Mouse (Mus musculus): ENCODE data around the gene Snrnp40. TPM values are rescaled to one million over a fixed set of nuclear protein-coding genes. Genes with fewer than 3 reads are reported as not detected.

The Snrnp40 gene
- polyA plus RNA-seq, 1 experiment: 88.4 TPM

GRCm38 (mm10) chr4:130327366-130327765 lies 32.6 kb upstream of the Snrnp40 start:
- no peak overlapping the region for H3K4me3 ChIP-seq (ENCODE audit: low read depth, low read length)
- TF ChIP-seq EP300 (IDR thresholded peaks at IDR 0.05; ENCODE audit: insufficient read depth, low read depth, low read length): no peak
- TF ChIP-seq CTCF (IDR thresholded peaks at IDR 0.05; ENCODE audit: low read depth, low read length): no peak
- no peak for TF ChIP-seq POLR2A (IDR thresholded peaks at IDR 0.05; ENCODE audit: insufficient read depth, low read length)
- H3K9me3 ChIP-seq (replicated peaks; ENCODE audit: control insufficient read depth, insufficient read depth, low read length, poor library complexity, severe bottlenecking): no peaks in the 10 kb centered on the region
- no peaks in the 10 kb centered on the region for H3K27me3 ChIP-seq (ENCODE audit: control insufficient read depth, insufficient read depth, low read length, poor library complexity, severe bottlenecking)
- H3K9ac ChIP-seq (ENCODE audit: low read depth, poor library complexity, severe bottlenecking): no peak overlapping the region
- H3K4me1 ChIP-seq (ENCODE audit: control insufficient read depth, insufficient read depth, low read length): peaks cover 2% of the 10 kb centered on the region
- peaks cover 9% of the 10 kb centered on the region; the same call in 1 of the 2 replicates for H3K36me3 ChIP-seq (ENCODE audit: control insufficient read depth, insufficient read depth, low read length, poor library complexity, severe bottlenecking)
- H3K27ac ChIP-seq (ENCODE audit: insufficient read depth, low read length): no peak overlapping the region

GRCm38 (mm10) chr4:130335867-130336266 lies 24.1 kb upstream of the Snrnp40 start:
- peaks cover 3% of the 10 kb centered on the region; the same call in 1 of the 2 replicates for H3K36me3 ChIP-seq (ENCODE audit: control insufficient read depth, insufficient read depth, low read length, poor library complexity, severe bottlenecking)
- H3K4me1 ChIP-seq (ENCODE audit: control insufficient read depth, insufficient read depth, low read length): no peaks in the 10 kb centered on the region
- no peak for TF ChIP-seq EP300 (IDR thresholded peaks at IDR 0.05; ENCODE audit: insufficient read depth, low read depth, low read length)
- no peak for TF ChIP-seq POLR2A (IDR thresholded peaks at IDR 0.05; ENCODE audit: insufficient read depth, low read length)
- no peak for TF ChIP-seq CTCF (IDR thresholded peaks at IDR 0.05; ENCODE audit: low read depth, low read length)
- no peak overlapping the region for H3K27ac ChIP-seq (ENCODE audit: insufficient read depth, low read length)
- no peak overlapping the region for H3K9ac ChIP-seq (ENCODE audit: low read depth, poor library complexity, severe bottlenecking)
- no peaks in the 10 kb centered on the region for H3K9me3 ChIP-seq (replicated peaks; ENCODE audit: control insufficient read depth, insufficient read depth, low read length, poor library complexity, severe bottlenecking)
- no peak overlapping the region for H3K4me3 ChIP-seq (ENCODE audit: low read depth, low read length)
- no peaks in the 10 kb centered on the region for H3K27me3 ChIP-seq (ENCODE audit: control insufficient read depth, insufficient read depth, low read length, poor library complexity, severe bottlenecking)

GRCm38 (mm10) chr4:130341691-130342090 lies 18.2 kb upstream of the Snrnp40 start:
- Histone ChIP-seq H3K36me3 (ENCODE audit: control insufficient read depth, insufficient read depth, low read length, poor library complexity, severe bottlenecking) (no peaks in the 10 kb centered on the region; the same call in 1 of the 2 replicates), H3K9me3 (replicated peaks; ENCODE audit: control insufficient read depth, insufficient read depth, low read length, poor library complexity, severe bottlenecking) (no peaks in the 10 kb centered on the region), H3K4me3 (ENCODE audit: low read depth, low read length) (no peak overlapping the region), H3K4me1 (ENCODE audit: control insufficient read depth, insufficient read depth, low read length) (no peaks in the 10 kb centered on the region), H3K27me3 (ENCODE audit: control insufficient read depth, insufficient read depth, low read length, poor library complexity, severe bottlenecking) (no peaks in the 10 kb centered on the region), H3K27ac (ENCODE audit: insufficient read depth, low read length) (no peak overlapping the region), H3K9ac (ENCODE audit: low read depth, poor library complexity, severe bottlenecking) (no peak overlapping the region)
- TF ChIP-seq POLR2A (IDR thresholded peaks at IDR 0.05; ENCODE audit: insufficient read depth, low read length) (no peak), EP300 (IDR thresholded peaks at IDR 0.05; ENCODE audit: insufficient read depth, low read depth, low read length) (no peak), CTCF (IDR thresholded peaks at IDR 0.05; ENCODE audit: low read depth, low read length) (no peak)

- Histone ChIP-seq H3K27me3 (ENCODE audit: control insufficient read depth, insufficient read depth, low read length, poor library complexity, severe bottlenecking) (no peaks in the 10 kb centered on the region), H3K9me3 (replicated peaks; ENCODE audit: control insufficient read depth, insufficient read depth, low read length, poor library complexity, severe bottlenecking) (no peaks in the 10 kb centered on the region), H3K4me3 (ENCODE audit: low read depth, low read length) (no peak overlapping the region), H3K9ac (ENCODE audit: low read depth, poor library complexity, severe bottlenecking) (no peak overlapping the region), H3K27ac (ENCODE audit: insufficient read depth, low read length) (no peak overlapping the region), H3K4me1 (ENCODE audit: control insufficient read depth, insufficient read depth, low read length) (no peaks in the 10 kb centered on the region), H3K36me3 (ENCODE audit: control insufficient read depth, insufficient read depth, low read length, poor library complexity, severe bottlenecking) (peaks cover 2% of the 10 kb centered on the region)
- TF ChIP-seq CTCF (IDR thresholded peaks at IDR 0.05; ENCODE audit: low read depth, low read length) (peak; percentile 70), EP300 (IDR thresholded peaks at IDR 0.05; ENCODE audit: insufficient read depth, low read depth, low read length) (no peak), POLR2A (IDR thresholded peaks at IDR 0.05; ENCODE audit: insufficient read depth, low read length) (no peak)
Measured at GRCm38 (mm10) chr4:130349666-130350065, 10.3 kb upstream of the Snrnp40 start.

- Histone ChIP-seq H3K27ac (ENCODE audit: insufficient read depth, low read length) (no peak overlapping the region), H3K9me3 (replicated peaks; ENCODE audit: control insufficient read depth, insufficient read depth, low read length, poor library complexity, severe bottlenecking) (no peaks in the 10 kb centered on the region), H3K4me1 (ENCODE audit: control insufficient read depth, insufficient read depth, low read length) (no peaks in the 10 kb centered on the region), H3K9ac (ENCODE audit: low read depth, poor library complexity, severe bottlenecking) (no peak overlapping the region), H3K36me3 (ENCODE audit: control insufficient read depth, insufficient read depth, low read length, poor library complexity, severe bottlenecking) (peaks cover 2% of the 10 kb centered on the region), H3K4me3 (ENCODE audit: low read depth, low read length) (no peak overlapping the region), H3K27me3 (ENCODE audit: control insufficient read depth, insufficient read depth, low read length, poor library complexity, severe bottlenecking) (no peaks in the 10 kb centered on the region)
- TF ChIP-seq EP300 (IDR thresholded peaks at IDR 0.05; ENCODE audit: insufficient read depth, low read depth, low read length) (no peak), CTCF (IDR thresholded peaks at IDR 0.05; ENCODE audit: low read depth, low read length) (peak; percentile 11)
Measured at GRCm38 (mm10) chr4:130350690-130351422, 9.1 kb upstream of the Snrnp40 start.

- Histone ChIP-seq H3K9ac (ENCODE audit: low read depth, poor library complexity, severe bottlenecking) (no peak overlapping the region), H3K27ac (ENCODE audit: insufficient read depth, low read length) (no peak overlapping the region), H3K27me3 (ENCODE audit: control insufficient read depth, insufficient read depth, low read length, poor library complexity, severe bottlenecking) (no peaks in the 10 kb centered on the region), H3K36me3 (ENCODE audit: control insufficient read depth, insufficient read depth, low read length, poor library complexity, severe bottlenecking) (peaks cover 2% of the 10 kb centered on the region), H3K4me3 (ENCODE audit: low read depth, low read length) (no peak overlapping the region), H3K4me1 (ENCODE audit: control insufficient read depth, insufficient read depth, low read length) (no peaks in the 10 kb centered on the region), H3K9me3 (replicated peaks; ENCODE audit: control insufficient read depth, insufficient read depth, low read length, poor library complexity, severe bottlenecking) (no peaks in the 10 kb centered on the region)
- TF ChIP-seq POLR2A (IDR thresholded peaks at IDR 0.05; ENCODE audit: insufficient read depth, low read length) (no peak), EP300 (IDR thresholded peaks at IDR 0.05; ENCODE audit: insufficient read depth, low read depth, low read length) (no peak), CTCF (IDR thresholded peaks at IDR 0.05; ENCODE audit: low read depth, low read length) (no peak)
Measured at GRCm38 (mm10) chr4:130352588-130352987, 7.3 kb upstream of the Snrnp40 start.
